Mouse (Mus musculus): ENCODE measurements at regions not wholly inside any gene's neighbourhood (a gene's known extent, or its start where the extent isn't known, plus 50 kb on each side); places are given as distances from the start of the nearest gene placed in this dataset.

DNA sequence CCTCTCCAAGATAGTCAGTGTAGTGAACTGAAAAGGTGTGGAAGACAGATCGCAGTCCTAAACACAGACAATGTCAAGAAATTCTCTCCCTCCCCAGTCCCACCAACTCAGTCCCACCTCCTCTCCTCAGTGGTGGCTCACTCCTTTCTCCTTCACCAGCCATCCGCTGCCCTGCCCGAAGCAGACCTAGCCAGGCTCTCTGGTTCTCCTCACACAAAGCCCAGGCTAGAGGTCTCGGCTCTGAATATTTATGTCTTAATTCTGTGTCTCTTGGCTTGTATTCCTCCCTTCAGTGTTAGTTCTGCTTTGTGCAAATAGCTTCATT is 276.1 kb downstream of the Rngtt start:
- TF ChIP-seq MAFK (IDR thresholded peaks at IDR 0.05; ENCODE audit: insufficient read depth, low read depth, low read length) (no peak), ZNF384 (IDR thresholded peaks at IDR 0.05; ENCODE audit: low read depth, low read length) (no peak), CHD2 (IDR thresholded peaks at IDR 0.05; ENCODE audit: low read depth, low read length) (no peak), ZC3H11A (IDR thresholded peaks at IDR 0.05; ENCODE audit: borderline replicate concordance, low read depth, low read length) (no peak)

All from ES-E14 (cell line).